Mouse (Mus musculus) kidney, postnatal 0 days (tissue): ENCODE data around the gene Cspg4. TPM values are rescaled to one million over a fixed set of nuclear protein-coding genes. Genes with fewer than 3 reads are reported as not detected.
A peak's percentile ranks its signal among the peaks of the same experiment; 100 is the strongest.

Experiments used
- ATAC-seq: fragments of 200-750 bp; cut with Nextera tagmentation; replicated peaks from 2 replicates; pipeline ENCODE4 v1.8.0; 2017; ENCODE audit warnings: low read depth, moderate number of reproducible peaks, moderate TSS enrichment, moderate library complexity; ENCODE audit not compliant: low FRiP score
- DNase-seq: peaks from one replicate; pipeline ENCODE4 v3.0.0-alpha.2; 2016; ENCODE audit warnings: low spot score
- H3K27ac ChIP-seq: fragments of 300-500 bp; sonication (generic); 2 replicates; pipeline ENCODE4 v1.5.1; 2014; ENCODE audit warnings: mild to moderate bottlenecking
- H3K27me3 ChIP-seq: fragments of 300-500 bp; sonication (generic); 2 replicates; pipeline ENCODE4 v1.6.1; 2014; ENCODE audit warnings: low read length, mixed read lengths; ENCODE audit not compliant: insufficient read depth
- H3K36me3 ChIP-seq: fragments of 300-500 bp; sonication (generic); 2 replicates; pipeline ENCODE4 v1.6.1; 2014; ENCODE audit warnings: low read length, mixed read lengths; ENCODE audit not compliant: insufficient read depth
- H3K4me1 ChIP-seq: fragments of 300-500 bp; sonication (generic); replicated peaks from 2 replicates; pipeline ENCODE4 v1.6.1; 2014; ENCODE audit warnings: antibody characterized with exemption, low read length, mixed read lengths; ENCODE audit not compliant: insufficient read depth
- H3K4me2 ChIP-seq: fragments of 300-500 bp; sonication (generic); 2 replicates; pipeline ENCODE4 v1.6.1; 2014; ENCODE audit warnings: mild to moderate bottlenecking, low read length, moderate library complexity, mixed read lengths
- H3K4me3 ChIP-seq: fragments of 300-500 bp; sonication (generic); replicated peaks from 2 replicates; pipeline ENCODE4 v1.5.1; 2014; ENCODE audit warnings: low read depth, low read length
- H3K9ac ChIP-seq: fragments of 300-500 bp; sonication (generic); 2 replicates; pipeline ENCODE4 v1.6.1; 2014; ENCODE audit warnings: low read depth, low read length
- H3K9me3 ChIP-seq: fragments of 300-500 bp; sonication (generic); replicated peaks from 2 replicates; pipeline ENCODE4 v1.6.1; 2016; ENCODE audit warnings: low read length, inconsistent platforms, mixed read lengths
- CTCF ChIP-seq: IDR thresholded peaks from 2 replicates; pipeline ENCODE4 v1.5.1; 2016; ENCODE audit warnings: antibody characterized with exemption, low read depth, mild to moderate bottlenecking, moderate library complexity
- WGBS: fragments of 180-500 bp; shearing (Covaris S2); extraction: QIAGEN DNeasy Blood & Tissue Kit; methylation state at CpG from one replicate; pipeline ENCODE4 v1.1.7; 2014; 5-methylcytosine and 5-hydroxymethylcytosine counted together
- polyA plus RNA-seq: library from polyadenylated mRNA; unstranded; fragments of >200 nt; fragmentation: Nextera tagmentation; extraction: Ambion mirVana; gene quantifications from 2 replicates; pipeline ENCODE4 v1.2.1, GENCODE M21; 2015

Gene Cspg4
- polyA plus RNA-seq, 1 experiment from 2014 or later: 18.1 TPM

DNA sequence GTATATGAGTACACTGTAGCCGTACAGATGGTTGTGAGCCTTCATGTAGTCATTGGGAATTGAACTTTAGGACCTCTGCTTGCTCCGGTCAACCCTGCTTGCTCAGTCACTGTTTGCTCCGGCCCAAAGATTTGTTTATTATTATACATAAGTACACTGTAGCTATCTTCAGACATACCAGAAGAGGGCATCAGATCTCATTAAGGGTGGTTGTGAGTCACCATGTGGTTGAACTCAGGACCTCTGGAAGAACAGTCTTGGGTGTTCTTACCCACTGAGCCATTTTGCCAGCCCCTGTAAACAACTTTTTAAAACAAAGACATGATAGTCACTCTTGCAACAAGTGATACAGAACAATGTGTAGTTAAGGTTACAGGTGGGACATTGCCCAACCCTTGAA is 32.9 kb upstream of the Cspg4 start:
- no peak overlapping the region for H3K27ac ChIP-seq
- TF ChIP-seq CTCF: peak; percentile 24; the same call in 1 of the 2 replicates
- 88% methylated on average over 3 of the region's 3 CpGs for WGBS

GRCm38 (mm10) chr9:56832900-56833299 is 31.9 kb upstream of the Cspg4 start:
- H3K4me3 ChIP-seq: no peak overlapping the region
- TF ChIP-seq CTCF: no peak
- no peaks in the 10 kb centered on the region for H3K27me3 ChIP-seq
- 20% methylated on average over 6 of the region's 6 CpGs for WGBS
- no peak for ATAC-seq
- H3K4me1 ChIP-seq: no peaks in the 10 kb centered on the region
- DNase-seq: peak; percentile 34
- 0 out of 2 replicates have a peak overlapping the region, but pooled peaks have one; percentile 5 for H3K4me2 ChIP-seq
- no peaks in the 10 kb centered on the region for H3K36me3 ChIP-seq
- H3K9ac ChIP-seq: no peak overlapping the region
- no peak overlapping the region for H3K27ac ChIP-seq
- no peaks in the 10 kb centered on the region for H3K9me3 ChIP-seq

More for the DNA sequence above, 32.9 kb upstream of the Cspg4 start:
- no peak overlapping the region for H3K9ac ChIP-seq
- H3K4me2 ChIP-seq: no peak overlapping the region
- DNase-seq: no peak
- H3K4me3 ChIP-seq: no peak overlapping the region
- H3K27me3 ChIP-seq: no peaks in the 10 kb centered on the region
- no peaks in the 10 kb centered on the region for H3K9me3 ChIP-seq
- no peak for ATAC-seq
- H3K4me1 ChIP-seq: no peaks in the 10 kb centered on the region
- no peaks in the 10 kb centered on the region for H3K36me3 ChIP-seq

- WGBS: 71% methylated on average over 5 of the region's 5 CpGs
- no peak overlapping the region for H3K27ac ChIP-seq
- H3K9me3 ChIP-seq: no peaks in the 10 kb centered on the region
- no peak overlapping the region for H3K4me3 ChIP-seq
- no peaks in the 10 kb centered on the region for H3K27me3 ChIP-seq
- no peak overlapping the region for H3K9ac ChIP-seq
- no peak for DNase-seq
- no peak overlapping the region for H3K4me2 ChIP-seq
- H3K36me3 ChIP-seq: no peaks in the 10 kb centered on the region
- no peak for TF ChIP-seq CTCF
- ATAC-seq: no peak
- no peaks in the 10 kb centered on the region for H3K4me1 ChIP-seq
Observed at GRCm38 (mm10) chr9:56835152-56835551, 29.7 kb upstream of the Cspg4 start.

DNA sequence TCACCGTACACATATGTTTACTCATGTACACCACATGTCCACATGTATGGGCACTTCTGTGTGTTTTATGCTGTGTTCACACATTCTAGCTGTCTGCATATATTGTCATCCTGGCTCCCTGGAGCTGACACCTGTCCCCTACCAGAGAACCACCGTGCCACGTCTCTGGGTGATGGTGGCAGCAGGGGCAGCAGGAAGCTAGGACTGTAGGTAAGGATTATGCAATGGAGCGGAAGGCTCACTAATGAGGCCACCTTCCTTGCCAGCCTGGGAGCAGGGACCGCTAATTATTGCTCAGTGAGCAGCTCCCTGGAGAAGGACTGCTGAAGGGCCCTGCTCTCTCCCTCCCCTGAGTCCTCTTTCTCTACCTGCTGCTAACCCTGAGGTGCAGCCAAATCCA is 24.1 kb upstream of the Cspg4 start:
- Histone ChIP-seq H3K9ac (no peak overlapping the region), H3K27ac (no peak overlapping the region), H3K27me3 (no peaks in the 10 kb centered on the region; the same call in 1 of the 2 replicates), H3K4me1 (no peaks in the 10 kb centered on the region), H3K9me3 (no peaks in the 10 kb centered on the region), H3K4me3 (no peak overlapping the region), H3K36me3 (no peaks in the 10 kb centered on the region), H3K4me2 (no peak overlapping the region)
- ATAC-seq (no peak), DNase-seq (no peak)
- TF ChIP-seq CTCF: no peak
- WGBS: 65% methylated on average over 5 of the region's 5 CpGs

DNA sequence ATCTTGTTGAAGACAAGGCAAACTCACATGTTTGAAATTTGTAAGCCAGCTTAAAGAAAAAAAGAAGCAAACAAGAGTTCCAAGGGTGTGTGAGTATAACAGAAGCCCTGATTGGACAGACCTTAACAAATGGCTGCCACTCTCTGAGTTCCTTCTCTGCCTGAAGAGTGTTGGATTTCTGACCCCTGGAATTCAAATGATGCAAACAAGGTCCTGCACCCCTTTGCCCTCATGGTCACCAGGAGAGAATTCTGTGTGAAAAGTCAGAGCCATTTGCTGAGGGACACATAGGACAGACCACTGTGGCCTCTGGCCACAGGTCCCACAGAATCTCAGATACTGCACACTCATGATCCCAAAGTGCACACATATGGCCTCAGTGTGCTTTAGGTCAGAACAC is 23.0 kb upstream of the Cspg4 start:
- Histone ChIP-seq H3K4me3 (no peak overlapping the region), H3K36me3 (no peaks in the 10 kb centered on the region), H3K27me3 (no peaks in the 10 kb centered on the region; the same call in 1 of the 2 replicates), H3K9ac (no peak overlapping the region), H3K9me3 (no peaks in the 10 kb centered on the region), H3K4me2 (no peak overlapping the region), H3K4me1 (no peaks in the 10 kb centered on the region), H3K27ac (no peak overlapping the region)
- DNase-seq (no peak), ATAC-seq (no peak)
- TF ChIP-seq CTCF: no peak

- peak; percentile 85 for DNase-seq
Observed at GRCm38 (mm10) chr9:56842303-56842719, 22.5 kb upstream of the Cspg4 start.

GRCm38 (mm10) chr9:56843679-56844188 is 21.1 kb upstream of the Cspg4 start:
- no peak overlapping the region for H3K27ac ChIP-seq
- peak; percentile 86 for DNase-seq
- H3K9ac ChIP-seq: no peak overlapping the region

More at GRCm38 (mm10) chr9:56842303-56842719, 22.5 kb upstream of the Cspg4 start:
- no peak overlapping the region for H3K9ac ChIP-seq
- no peak overlapping the region for H3K27ac ChIP-seq
- no peak overlapping the region for H3K4me2 ChIP-seq
- H3K4me3 ChIP-seq: no peak overlapping the region
- ATAC-seq: peak; percentile 75
- no peaks in the 10 kb centered on the region for H3K36me3 ChIP-seq
- no peaks in the 10 kb centered on the region for H3K4me1 ChIP-seq
- TF ChIP-seq CTCF: no peak
- WGBS: 12% methylated on average over 3 of the region's 3 CpGs
- H3K9me3 ChIP-seq: no peaks in the 10 kb centered on the region
- H3K27me3 ChIP-seq: no peaks in the 10 kb centered on the region; the same call in 1 of the 2 replicates

More at GRCm38 (mm10) chr9:56843679-56844188, 21.1 kb upstream of the Cspg4 start:
- TF ChIP-seq CTCF: peak; percentile 95
- Histone ChIP-seq H3K4me2 (0 out of 2 replicates have a peak overlapping the region, but pooled peaks have one; percentile 1), H3K36me3 (no peaks in the 10 kb centered on the region), H3K4me3 (no peak overlapping the region), H3K9me3 (no peaks in the 10 kb centered on the region), H3K27me3 (no peaks in the 10 kb centered on the region; the same call in 1 of the 2 replicates), H3K4me1 (no peaks in the 10 kb centered on the region)
- WGBS: 19% methylated on average over 7 of the region's 7 CpGs
- ATAC-seq: no peak
